25 mouse cellular contexts compared by ENCODE assay signal in the genomic region with DNA sequence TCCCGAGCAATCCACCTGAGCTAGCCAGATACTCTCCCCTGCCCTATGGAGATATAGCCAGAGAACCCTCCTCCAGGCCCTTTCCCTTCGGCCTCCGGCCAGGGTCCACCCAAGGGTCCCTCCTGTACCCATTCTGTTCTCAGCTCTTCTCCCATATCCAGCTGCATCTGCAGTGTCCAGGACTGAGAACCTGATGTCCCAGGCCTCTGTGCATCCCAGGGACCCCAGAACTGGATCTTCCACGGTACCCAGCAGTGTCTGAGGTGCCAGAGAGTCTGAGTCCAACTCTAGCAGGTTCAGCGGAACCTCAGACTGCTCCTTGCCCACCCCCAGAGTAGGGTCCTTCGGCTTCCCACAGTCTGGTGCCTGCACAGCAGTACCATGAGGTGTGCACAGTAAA. TPM values are rescaled to one million over a fixed set of nuclear protein-coding genes. Genes with fewer than 3 reads are reported as not detected.
"Had no signal": no experiment of that assay in that cellular context is flagged by ENCODE, and none has a peak within 500 bp of the region (broad histone marks: within the 10 kb centered on the region; RNA-seq: fewer than 3 reads in every experiment).

No protein-coding gene starts in this region.

- H3K4me1 ChIP-seq: neural tube, embryonic 13.5 days; neural tube, embryonic 15.5 days; stomach, embryonic 15.5 days had no signal

- H3K27ac ChIP-seq: neural tube, embryonic 13.5 days; neural tube, embryonic 15.5 days; stomach, embryonic 15.5 days; stomach, postnatal 0 days had no signal

- H3K9ac ChIP-seq: neural tube, embryonic 13.5 days; neural tube, embryonic 15.5 days; stomach, embryonic 15.5 days had no signal

- H3K36me3 ChIP-seq: neural tube, embryonic 13.5 days; neural tube, embryonic 15.5 days; stomach, embryonic 15.5 days had no signal

- H3K9me3 ChIP-seq: neural tube, embryonic 13.5 days; neural tube, embryonic 15.5 days; stomach, embryonic 15.5 days had no signal

- H3K27me3 ChIP-seq: neural tube, embryonic 13.5 days; neural tube, embryonic 15.5 days; stomach, embryonic 15.5 days had no signal

- H3K4me2 ChIP-seq: neural tube, embryonic 13.5 days; neural tube, embryonic 15.5 days; stomach, embryonic 15.5 days had no signal

- DNase-seq: retina, postnatal 1 day; right cerebral cortex, adult 18-20 months; right cerebral cortex, postnatal 14 days; right cerebral cortex, postnatal 25 days; right cerebral cortex, postnatal 4 days; spleen, adult 18-20 months; thymus, adult 18-20 months; thymus, adult 2 months; thymus, postnatal 14 days; thymus, postnatal 25 days; thymus, postnatal 36 days; thymus, postnatal 4 days had no signal

- H3K4me3 ChIP-seq: neural tube, embryonic 13.5 days; neural tube, embryonic 15.5 days; stomach, embryonic 15.5 days had no signal

RNA-seq across cellular contexts. Expression of a gene that starts 24.3 kb away (rescaled TPM):
- total RNA-seq: neutrophil, adult 5-6 weeks had no signal
- polyA plus RNA-seq: neural tube, embryonic 13.5 days; neural tube, embryonic 14.5 days; small intestine, adult 2 months; stomach, embryonic 14.5 days; stomach, postnatal 0 days; testis, adult 2 months; urinary bladder, adult 2 months had no signal

RNA-seq across cellular contexts. Expression of a gene that starts 29.3 kb away (rescaled TPM):
- total RNA-seq: neutrophil, adult 5-6 weeks had no signal
- polyA plus RNA-seq: neural tube, embryonic 13.5 days; neural tube, embryonic 14.5 days; neural tube, embryonic 15.5 days; spleen, adult 2 months; stomach, embryonic 14.5 days; stomach, embryonic 15.5 days; stomach, embryonic 16.5 days; stomach, postnatal 0 days; thymus, adult 2 months; thymus, postnatal 0 days; urinary bladder, adult 2 months had no signal

RNA-seq across cellular contexts. Expression of a gene that starts 55.8 kb away (rescaled TPM):
- total RNA-seq: neutrophil, adult 5-6 weeks had no signal
- polyA plus RNA-seq: neural tube, embryonic 13.5 days; neural tube, embryonic 14.5 days; neural tube, embryonic 15.5 days; spleen, adult 2 months; stomach, embryonic 14.5 days; stomach, postnatal 0 days had no signal
